Mouse (Mus musculus) urinary bladder, postnatal 14 days (tissue): Measurements from ENCODE around the gene Gm15517.

Experiments used
- DNase-seq: peaks from one replicate; pipeline ENCODE4 v3.0.0; 2021; ENCODE audit warnings: low spot score

Gene Gm15517

GRCm38 (mm10) chr7:44309475-44310284 is 48.4 kb downstream of the Gm15517 start, which contains the start of gene Shank1:
Gene Shank1, plus strand, starts transcription at chr7:44310253.
- no peak for DNase-seq

- DNase-seq = no peak
These were observed 49.1 kb downstream of the Gm15517 start for GRCm38 (mm10) chr7:44310285-44310877.

- peak; percentile 23 for DNase-seq
These were observed 49.8 kb downstream of the Gm15517 start for GRCm38 (mm10) chr7:44310878-44311712.
